Mouse (Mus musculus): ENCODE data around the gene Rcor1.

Rcor1 gene

DNA sequence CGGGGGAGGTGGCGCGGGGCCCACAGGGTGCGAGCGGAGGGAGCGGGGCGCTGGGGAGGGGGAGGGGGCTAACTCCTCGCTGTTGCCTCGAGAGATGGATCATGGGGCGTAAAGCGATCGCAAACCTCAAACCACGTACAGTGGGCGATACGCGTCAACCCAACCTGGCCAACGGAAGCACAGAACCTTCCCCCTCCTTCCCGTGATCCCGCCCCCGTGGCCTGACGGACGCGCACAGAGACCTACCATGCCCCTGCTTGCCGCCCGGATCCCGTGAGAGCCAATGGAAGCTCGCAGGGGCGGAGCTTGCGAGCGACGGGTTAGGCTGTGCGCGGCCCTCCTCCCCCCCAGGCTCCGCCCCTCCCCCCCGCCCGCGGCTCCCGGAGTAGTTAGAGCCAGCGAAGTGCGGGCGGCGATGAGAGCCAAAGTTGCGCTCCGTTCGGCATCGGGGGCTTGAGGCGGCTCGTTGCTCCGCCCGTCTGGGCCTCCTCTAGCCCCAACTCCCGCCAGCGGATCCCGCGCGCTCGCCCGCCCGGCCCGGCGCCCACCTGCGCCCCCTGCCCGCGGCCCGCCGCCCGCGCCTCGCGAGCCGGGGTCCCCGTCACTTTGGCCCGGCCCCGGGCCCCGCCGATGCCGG lies at the start of gene Rcor1:
TSS of gene Rcor1 (plus strand) at position 376 of the 637 bp plus-strand sequence.
- DNase-seq (ENCODE audit: low spot score), result peak; percentile 94

DNA sequence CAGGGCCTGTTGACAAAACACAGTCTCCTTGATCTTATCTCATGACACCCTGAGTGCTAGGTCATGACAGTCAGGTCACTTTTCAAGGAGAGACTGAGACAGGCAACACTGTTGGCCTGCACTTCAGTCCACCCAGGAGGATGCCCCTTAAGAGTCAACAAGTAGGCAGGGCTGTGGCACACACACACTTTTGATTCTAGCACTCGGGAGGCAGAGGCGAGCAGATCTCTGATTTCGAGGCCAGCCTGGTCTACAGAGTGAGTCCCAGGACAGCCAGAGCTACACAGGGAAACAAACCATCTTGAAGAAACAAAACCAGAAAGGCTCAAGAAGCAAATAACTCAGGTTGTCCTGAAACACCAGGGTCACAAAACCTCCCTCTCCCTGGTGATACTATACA lies 49.7 kb upstream of the Rcor1 start:
- no peak for DNase-seq (ENCODE audit: low spot score)

DNA sequence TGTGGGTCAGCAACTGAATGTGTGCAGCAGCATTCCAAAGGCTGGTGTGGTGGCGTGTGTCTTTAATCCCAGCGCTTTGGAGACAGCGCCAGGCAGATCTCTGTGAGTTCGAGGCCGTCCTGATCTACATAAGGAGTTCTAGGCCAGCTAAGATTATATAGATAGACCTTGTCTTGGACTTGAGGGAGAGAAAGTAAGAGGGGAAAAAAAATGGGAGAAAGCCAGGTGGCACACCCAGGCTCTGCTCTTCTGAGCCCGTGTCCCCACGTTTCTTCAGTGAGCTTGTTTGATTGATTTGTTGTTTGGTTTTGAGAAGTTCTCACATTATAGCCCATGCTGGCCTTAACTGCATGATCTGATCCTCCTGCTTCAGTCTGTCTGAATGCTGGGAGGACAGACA lies 48.7 kb upstream of the Rcor1 start:
- DNase-seq (ENCODE audit: low spot score), result no peak

DNA sequence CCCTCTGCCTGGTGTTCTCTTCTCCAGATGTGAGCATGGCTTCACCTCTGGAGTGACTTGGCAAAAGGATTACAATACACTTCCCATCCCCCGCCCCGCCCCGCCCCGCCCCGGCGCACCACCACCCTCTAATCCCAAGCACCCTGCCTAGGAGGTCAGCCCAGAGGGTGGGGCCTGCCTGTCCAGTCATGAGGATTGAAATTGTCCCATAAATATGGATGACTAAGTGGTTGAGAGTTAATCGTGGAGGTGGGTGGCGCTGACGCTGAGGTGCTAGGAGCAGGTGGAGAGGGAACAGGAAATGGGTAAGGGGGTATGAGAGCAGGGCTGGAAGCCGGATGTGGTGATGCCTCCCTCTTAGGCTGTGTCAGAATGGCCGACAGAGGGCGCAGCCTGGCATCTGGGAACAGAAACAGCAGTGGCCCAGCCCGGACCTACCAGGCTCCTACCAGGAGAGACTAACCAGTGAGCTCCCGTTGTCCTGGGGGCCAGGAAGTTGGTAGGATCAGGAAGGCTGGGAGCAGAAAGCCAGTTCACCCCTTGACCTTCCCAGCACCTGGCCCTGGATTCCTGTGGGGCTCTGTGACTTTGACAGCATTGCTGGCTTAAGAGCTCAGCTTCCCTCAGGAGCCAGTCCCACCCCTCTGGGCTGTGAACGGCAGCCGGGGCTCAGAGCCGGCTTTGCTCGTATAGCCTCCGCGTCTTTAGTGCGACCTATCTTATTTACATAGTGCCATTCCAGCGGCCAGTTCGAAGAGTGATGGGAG lies 47.6 kb upstream of the Rcor1 start:
- DNase-seq (ENCODE audit: low spot score), result peak; percentile 88

DNA sequence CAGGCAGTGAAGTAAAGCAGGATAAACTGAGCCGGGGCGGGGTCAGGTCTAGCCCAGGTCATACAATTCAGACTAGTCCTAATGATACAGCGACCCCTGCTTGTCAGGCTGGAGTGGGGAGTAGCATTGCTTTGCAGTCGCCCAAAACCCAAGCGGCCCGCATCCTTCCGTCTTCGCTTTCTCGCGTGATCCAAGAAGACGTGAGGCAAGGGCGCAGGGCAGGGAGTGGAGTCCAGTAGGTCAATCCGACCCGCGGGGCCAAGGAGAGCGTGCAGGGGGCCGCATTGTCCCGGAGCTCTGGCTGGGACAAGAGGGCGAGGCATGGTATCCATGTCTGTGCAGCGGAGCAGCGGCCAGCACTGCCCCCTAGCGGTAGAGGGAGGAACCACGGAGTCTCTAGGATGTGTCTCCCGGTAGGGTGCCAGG lies 47.0 kb upstream of the Rcor1 start:
- DNase-seq (ENCODE audit: low spot score), result peak; percentile 89

DNA sequence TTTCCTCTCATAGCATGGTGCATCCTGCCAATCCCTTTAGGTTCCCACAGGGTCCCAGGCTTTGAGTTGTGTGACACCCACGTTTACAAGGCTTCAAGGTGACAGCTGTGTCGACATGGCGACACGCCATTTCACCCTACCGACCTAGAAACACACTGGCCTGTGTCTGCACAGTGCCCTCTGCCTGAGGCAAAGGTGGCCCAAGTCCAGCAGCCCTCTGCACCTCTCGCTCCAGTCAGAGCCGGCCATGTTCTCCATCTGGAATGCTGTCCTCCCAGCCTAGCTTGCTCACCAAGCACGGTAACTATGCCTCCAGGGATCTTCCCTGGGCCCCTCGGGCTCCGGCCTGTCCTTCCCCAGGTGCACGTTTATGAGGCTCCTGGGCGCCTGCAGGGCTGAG lies 46.4 kb upstream of the Rcor1 start:
- no peak for DNase-seq (ENCODE audit: low spot score)

DNA sequence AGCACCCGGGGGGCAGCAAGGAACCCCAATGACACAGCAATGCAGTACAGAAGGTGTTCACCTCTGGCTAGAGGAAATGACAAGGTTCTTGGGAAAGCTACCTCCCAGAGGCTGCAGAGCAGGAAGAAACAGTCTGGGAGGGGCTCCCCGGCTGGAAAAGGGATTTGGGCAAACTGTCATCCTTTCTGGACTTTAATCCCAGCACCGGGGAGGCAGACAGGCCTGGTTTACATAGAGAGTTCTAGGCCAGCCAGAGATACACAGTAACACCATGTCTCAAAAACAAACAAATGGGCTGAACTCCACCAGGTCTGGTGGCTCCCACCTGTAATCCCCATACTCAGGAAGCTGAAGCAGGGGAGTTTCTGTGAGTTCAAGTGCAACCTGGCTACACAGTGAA lies 45.9 kb upstream of the Rcor1 start:
- DNase-seq (ENCODE audit: low spot score), result no peak

DNA sequence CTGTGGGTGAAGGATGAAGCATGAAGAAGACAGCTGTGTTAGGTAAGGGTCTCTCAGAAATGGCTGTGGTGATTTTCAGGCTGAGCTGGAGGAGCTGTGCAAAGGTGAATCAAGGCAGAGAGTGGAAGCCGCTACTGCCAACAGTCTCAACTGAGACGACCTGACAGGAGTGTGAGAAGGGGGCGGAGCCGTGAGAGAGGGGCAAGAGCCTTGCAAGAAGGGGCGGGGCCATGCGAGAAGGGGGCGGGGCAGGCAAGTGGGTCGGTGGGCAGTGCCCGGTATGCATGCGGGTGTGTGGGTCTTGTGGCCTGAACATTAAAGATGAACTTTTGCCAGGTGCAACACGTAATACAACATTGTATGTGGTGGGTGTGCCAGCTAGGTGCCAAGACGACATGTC lies 44.5 kb upstream of the Rcor1 start:
- no peak for DNase-seq (ENCODE audit: low spot score)

DNA sequence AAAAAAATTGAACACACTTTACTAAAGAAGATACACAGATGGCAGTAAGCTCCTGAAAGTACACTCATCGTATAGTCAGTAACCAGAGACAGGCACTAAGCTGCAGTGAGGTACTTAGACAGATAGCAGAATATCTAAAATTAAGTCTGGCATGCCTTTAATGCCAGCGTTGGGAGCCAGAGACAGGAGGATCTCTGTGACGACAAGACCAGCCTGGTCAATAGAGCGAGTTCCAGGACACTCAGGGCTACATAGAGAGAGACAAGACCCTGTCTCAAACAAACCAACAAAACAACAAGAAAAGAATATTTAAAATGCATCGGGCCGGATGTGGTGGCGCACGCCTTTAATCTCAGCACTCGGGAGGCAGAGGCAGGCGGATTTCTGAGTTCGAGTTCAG lies 41.1 kb upstream of the Rcor1 start:
- no peak for DNase-seq (ENCODE audit: low spot score)

DNA sequence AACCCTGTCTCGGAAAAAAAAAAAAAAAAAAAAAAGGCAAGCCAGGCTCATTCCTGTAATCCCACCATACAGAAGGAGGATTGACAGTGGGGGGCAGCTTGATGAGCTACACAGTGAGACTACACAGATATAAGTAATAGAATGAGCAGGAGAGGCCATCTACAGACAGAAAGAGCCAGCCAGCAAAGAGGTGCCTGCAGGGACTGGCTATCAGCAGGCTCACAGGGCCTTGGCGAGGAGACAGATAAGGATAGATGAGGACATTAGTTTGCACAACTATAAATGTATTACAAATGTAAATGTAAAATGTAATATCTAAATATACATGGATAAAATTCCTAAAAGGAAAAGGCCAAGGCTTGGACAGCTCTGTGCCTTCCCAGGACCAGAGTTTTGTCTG lies 39.3 kb upstream of the Rcor1 start:
- DNase-seq (ENCODE audit: low spot score), result no peak

DNA sequence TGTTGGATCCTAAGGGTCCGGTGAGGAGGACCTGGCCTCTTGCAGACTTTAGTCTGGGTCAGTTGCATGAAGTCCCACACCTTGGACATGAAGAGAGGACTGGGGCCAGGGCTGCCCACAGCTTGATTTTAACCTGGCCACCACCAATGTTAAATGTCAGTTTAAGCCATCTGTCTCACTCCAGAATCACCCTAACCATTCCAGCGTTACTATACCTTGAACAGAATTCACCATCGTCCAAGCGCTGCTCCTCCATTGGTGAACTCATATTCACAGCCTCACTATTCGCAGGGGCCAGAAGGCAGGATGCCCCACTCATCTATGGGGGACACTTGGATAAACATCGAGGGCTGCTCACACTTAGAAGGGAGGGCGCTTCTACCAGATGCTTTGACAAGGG lies 38.2 kb upstream of the Rcor1 start:
- DNase-seq (ENCODE audit: low spot score), result no peak

DNA sequence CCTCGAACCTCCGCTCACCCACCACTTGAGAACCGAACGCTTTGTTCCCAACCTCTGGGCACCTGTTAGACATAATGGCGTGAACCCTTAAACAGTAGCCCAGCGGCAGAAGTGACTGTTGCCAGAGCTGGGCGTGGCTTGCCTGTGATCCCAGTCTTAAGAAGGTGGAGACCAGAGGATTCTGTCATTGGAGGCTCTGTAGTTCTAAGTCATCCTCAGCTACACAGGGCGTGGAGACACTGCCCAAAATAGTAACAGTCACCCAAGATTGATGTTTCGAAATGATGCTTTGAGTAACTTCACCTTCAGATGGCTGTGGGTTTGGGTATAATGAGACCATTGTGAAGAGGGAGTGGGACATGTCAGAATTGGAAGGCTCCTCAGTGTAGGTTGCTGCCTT lies 35.0 kb upstream of the Rcor1 start:
- no peak for DNase-seq (ENCODE audit: low spot score)

DNA sequence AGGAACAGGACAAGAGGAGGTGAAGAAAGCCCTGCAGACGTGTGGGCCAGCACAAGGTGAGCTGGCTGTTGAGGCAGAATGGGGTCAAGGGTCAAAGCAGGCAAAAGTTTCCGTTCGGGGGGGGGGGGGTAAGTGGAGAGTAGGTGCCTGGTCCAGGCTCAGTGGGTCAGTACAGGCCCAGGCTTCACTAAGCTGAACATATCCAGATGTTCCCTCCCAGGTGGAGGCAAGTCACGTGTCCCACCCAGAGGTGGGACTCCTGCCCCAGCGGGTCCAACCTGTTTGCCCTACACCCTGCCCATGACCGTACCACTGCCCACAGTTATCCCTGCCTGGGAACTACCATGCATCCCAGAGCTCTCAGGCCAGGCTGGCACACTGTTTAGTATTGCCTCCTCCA lies 33.3 kb upstream of the Rcor1 start:
- no peak for DNase-seq (ENCODE audit: low spot score)

DNA sequence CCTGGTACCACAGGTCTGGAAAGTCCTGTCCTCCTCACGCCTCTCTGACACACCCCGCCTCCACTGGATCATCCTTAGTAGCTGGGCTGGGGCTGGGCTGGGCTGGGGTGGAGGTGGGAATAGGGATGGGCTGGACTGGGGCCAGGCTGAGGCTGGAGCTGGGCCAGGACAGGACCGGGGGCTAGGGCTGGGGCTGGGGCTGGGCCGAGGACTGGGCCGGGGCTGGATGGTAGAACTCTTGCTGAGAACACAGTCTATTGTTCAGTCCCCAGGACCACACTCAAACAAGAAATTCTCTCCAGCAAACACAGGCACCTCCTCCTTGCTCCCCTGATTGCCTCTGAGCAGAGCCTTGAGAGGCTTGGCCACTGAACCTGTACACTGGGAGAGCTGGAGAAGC lies 32.8 kb upstream of the Rcor1 start:
- DNase-seq (ENCODE audit: low spot score), result no peak

DNA sequence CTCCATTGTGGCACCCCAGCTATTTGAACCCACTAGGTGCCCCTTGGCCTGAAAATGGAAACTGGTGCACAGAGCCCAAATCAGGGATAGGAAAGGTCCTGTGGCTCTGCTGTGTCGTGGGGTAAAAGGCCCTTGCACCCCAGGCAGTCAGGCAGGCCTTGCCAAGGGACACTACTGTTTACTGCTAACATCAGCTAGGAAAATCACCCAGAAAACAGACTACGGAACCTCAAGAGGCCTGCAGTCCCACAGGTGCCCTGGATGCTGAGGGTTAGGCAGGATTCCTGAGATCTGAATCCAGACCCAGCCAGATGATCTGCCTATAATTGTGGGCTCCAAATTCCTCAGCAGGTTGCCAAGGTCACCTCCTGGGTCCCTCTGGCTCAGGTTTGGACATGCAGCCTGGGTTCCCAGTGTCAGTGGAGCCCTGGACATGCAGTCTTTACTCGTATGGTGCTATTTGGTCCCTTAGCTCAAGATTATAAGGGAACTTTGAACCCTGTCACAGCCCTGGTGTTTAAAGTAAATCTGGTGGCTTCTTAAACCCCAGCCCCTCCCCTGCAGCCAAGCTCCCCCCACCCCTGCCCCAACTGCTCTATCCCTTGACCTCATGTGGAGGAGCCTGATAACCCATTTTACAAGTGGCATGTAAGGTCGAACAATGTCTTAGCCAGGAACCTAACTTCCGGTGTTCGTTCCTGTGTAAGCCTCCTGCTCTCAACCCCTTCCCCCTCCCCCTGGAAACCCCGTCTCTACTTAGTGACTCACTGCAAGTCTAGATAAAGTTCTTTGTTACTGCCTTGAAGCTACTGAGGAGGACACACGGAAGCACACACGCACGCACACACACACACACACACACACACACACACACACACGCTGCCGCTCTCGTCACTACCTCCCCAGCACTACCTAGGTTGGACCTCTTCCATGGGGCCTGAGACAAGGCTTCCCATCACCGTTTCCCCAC lies 31.7 kb upstream of the Rcor1 start:
- peak; percentile 66 for DNase-seq (ENCODE audit: low spot score)

DNA sequence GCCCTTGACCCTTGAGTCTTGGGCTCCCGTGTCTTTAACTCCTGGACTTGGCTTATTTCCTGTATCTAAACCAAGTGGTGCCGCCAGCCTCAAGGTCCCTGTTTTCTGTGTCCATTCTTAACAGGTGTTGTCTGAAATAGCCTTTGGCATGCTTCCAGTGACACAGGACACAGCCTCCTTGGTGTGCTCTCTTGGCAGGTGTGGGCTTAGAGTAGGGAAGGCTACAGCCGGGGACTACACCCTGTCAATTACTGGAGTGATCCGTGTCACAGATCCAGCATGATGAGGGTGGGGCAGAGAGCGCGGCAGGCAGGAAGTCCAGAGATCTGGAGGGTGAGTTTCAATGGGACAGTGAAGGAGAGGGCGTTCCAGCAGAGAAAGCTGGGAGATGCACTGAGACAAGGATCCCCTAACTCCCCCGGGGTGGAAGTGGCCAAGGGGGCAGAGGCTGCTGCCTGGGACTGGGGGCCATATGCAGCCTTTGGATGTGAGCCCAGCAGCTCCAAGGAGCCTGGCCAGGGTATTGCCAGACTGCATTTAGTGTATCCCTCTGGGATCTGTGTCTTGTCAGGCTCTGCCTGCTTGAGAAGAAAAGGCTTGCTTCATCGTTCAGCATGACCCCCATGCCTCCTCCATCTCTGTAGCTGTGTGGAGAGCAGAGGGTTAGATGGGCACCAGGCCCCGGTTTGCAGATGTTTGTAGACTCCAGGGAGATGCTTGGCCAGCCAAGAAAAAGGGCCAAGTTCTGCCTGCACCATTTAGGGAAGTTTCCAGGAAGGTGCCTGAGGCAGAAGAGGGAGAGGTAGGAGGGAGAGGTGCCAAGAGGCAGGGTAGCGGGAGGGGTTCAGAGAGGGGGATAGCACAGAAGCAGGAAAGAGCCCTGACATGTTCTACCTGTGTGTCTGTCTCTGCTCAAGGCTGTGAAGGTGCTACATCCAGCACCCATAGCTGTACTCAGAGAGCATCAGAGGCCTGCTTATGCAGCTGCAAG lies 30.4 kb upstream of the Rcor1 start:
- DNase-seq (ENCODE audit: low spot score), result peak; percentile 84

DNA sequence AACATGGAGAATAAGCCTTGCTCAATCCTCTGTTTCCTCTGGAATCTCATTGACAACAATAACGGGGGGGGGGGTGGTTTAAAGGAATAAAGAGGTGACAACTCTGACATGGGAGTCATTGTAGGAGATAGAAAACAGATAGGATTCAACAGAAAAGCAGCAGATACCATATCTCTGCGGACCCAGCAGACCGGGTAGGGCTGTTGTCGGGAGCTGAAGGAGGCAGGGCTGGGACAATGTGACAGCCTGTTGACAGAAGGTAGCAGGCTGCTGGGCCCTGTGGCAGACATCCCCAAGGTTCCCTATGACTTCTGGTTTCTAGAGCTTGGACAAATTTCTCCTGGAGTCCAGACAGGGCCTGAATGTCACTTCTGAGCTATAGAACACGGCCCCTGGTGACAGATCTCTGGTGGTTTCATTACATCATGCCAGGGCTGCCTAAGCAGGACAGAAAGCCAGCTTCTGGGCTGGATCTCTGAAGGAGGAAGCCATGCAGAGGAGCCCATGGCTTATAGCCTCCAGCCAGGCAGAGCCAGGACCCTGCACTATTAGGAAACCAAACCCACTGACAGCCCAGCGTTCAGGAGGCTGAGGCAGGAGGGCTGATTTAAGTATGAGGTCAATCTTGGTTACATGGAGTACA lies 29.4 kb upstream of the Rcor1 start:
- peak; percentile 42 for DNase-seq (ENCODE audit: low spot score)

DNA sequence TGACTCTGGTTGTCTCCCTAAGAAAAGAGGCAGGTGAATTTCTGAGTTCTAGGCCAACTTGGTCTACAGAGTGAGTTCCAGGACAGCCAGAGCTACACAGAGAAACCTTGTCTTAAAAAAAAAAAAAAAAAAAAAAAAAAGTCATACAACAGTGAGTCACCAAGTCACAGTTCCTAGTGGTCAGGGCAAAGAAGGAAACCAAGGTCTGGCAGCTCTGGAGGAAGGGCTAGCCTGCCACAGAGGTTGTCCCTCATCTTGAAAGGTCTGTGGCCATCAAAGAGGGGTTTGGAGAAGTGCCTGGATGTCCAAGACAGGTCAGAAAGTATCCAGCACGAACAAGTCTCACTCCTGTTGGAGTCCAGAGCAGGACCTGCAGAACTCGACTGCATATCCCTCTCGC lies 22.3 kb upstream of the Rcor1 start:
- no peak for DNase-seq (ENCODE audit: low spot score)

DNA sequence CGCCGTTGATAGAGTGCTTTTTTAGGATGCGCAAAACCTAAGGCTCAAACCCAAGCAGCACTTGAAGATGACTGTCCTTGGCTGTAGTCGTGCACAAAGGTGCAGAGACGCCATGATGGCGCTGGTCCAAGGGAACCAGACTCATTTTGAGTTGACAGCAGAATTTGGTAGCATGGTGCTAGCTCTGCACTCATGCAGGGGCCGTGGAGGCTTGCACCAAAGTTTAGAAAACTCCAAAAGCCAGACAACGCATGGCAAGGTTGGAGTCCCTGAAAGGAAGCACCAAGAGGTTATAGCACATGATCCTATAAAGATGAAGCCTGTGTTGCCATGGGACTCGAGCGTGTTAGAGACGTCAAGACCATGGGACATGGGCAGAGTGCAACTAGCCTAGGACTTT lies 21.1 kb upstream of the Rcor1 start:
- no peak for DNase-seq (ENCODE audit: low spot score)

DNA sequence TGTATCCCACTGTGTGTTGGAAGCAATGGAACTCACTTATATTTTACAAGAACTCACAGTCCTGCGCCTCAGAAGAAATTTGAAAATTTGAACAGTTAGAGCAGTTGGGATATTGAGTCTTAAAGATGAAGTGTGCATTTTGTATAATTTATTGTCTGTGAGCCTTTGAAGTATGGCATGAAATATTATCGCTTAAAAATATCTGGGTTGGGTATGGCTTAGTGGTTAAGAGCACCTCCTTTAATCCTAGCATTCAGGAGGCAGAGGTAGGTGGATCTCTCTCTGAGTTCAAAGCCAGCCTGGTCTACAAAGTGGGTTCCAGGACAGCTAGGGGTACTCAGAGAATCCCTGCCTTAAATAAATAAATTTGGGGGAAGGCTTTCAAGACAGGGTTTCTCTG lies 20.1 kb upstream of the Rcor1 start:
- DNase-seq (ENCODE audit: low spot score), result no peak

DNA sequence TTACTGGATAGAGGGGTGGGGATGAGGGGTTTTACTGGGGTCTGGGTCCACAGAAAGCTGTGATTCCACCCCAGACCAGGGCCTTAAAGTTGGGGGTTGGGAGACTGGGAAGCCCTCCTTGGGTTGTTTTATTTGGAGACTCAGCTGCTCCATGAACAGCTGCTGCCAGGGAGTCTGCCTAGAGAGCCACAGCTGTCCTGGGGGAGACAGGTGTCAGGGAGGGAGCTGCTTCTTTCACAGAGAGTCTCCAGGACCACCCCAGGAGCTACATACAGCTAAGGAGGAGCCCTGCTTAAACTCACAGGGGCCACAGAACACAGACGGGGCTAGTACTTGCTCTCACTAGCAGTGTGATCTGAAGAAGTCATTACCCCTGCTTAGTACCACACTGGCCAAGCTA lies 18.0 kb upstream of the Rcor1 start:
- DNase-seq (ENCODE audit: low spot score), result no peak

All from MN1 (cell line).